Mouse (Mus musculus) neural tube, embryonic 15.5 days (tissue): ENCODE measurements around the gene A730061H03Rik. TPM values are rescaled to one million over a fixed set of nuclear protein-coding genes. Genes with fewer than 3 reads are reported as not detected.
A peak's percentile ranks its signal among the peaks of the same experiment; 100 is the strongest.

Experiments used
- ATAC-seq: fragments of 200-750 bp; cut with Nextera tagmentation; 2 replicates; pipeline ENCODE4 v1.8.0; 2017; ENCODE audit warnings: mild to moderate bottlenecking, moderate TSS enrichment, moderate library complexity; ENCODE audit not compliant: low FRiP score
- H3K27ac ChIP-seq: fragments of 300-500 bp; sonication (generic); replicated peaks from 2 replicates; pipeline ENCODE4 v1.5.1; 2015; ENCODE audit warnings: mild to moderate bottlenecking, inconsistent platforms
- H3K27me3 ChIP-seq: fragments of 300-500 bp; sonication (generic); replicated peaks from 2 replicates; pipeline ENCODE4 v1.6.1; 2015; ENCODE audit warnings: inconsistent platforms
- H3K36me3 ChIP-seq: fragments of 300-500 bp; sonication (generic); 2 replicates; pipeline ENCODE4 v1.6.1; 2015; ENCODE audit warnings: inconsistent platforms
- H3K4me1 ChIP-seq: fragments of 300-500 bp; sonication (generic); 2 replicates; pipeline ENCODE4 v1.6.1; 2015; ENCODE audit warnings: inconsistent platforms
- H3K4me2 ChIP-seq: fragments of 300-500 bp; sonication (generic); 2 replicates; pipeline ENCODE4 v1.6.1; 2015; ENCODE audit warnings: inconsistent platforms, mild to moderate bottlenecking, moderate library complexity
- H3K4me3 ChIP-seq: fragments of 300-500 bp; sonication (generic); replicated peaks from 2 replicates; pipeline ENCODE4 v1.5.1; 2015; ENCODE audit warnings: mild to moderate bottlenecking, inconsistent platforms
- H3K9ac ChIP-seq: fragments of 300-500 bp; sonication (generic); replicated peaks from 2 replicates; pipeline ENCODE4 v1.6.1; 2015; ENCODE audit warnings: mild to moderate bottlenecking, inconsistent platforms
- H3K9me3 ChIP-seq: fragments of 300-500 bp; sonication (generic); replicated peaks from 2 replicates; pipeline ENCODE4 v1.6.1; 2016; ENCODE audit warnings: inconsistent platforms
- WGBS: fragments of 180-500 bp; shearing (Covaris S2); methylation state at CpG from one replicate; pipeline ENCODE4 v1.1.7; 2015; ENCODE audit warnings: mixed read lengths; 5-methylcytosine and 5-hydroxymethylcytosine counted together
- polyA plus RNA-seq: library from polyadenylated mRNA; unstranded; fragments of >200 nt; fragmentation: Nextera tagmentation; extraction: Ambion mirVana; gene quantifications from 2 replicates; pipeline ENCODE4 v1.2.1, GENCODE M21; 2015

The A730061H03Rik gene
- polyA plus RNA-seq, result 0.46 and 0.75 TPM in 2 replicates

DNA sequence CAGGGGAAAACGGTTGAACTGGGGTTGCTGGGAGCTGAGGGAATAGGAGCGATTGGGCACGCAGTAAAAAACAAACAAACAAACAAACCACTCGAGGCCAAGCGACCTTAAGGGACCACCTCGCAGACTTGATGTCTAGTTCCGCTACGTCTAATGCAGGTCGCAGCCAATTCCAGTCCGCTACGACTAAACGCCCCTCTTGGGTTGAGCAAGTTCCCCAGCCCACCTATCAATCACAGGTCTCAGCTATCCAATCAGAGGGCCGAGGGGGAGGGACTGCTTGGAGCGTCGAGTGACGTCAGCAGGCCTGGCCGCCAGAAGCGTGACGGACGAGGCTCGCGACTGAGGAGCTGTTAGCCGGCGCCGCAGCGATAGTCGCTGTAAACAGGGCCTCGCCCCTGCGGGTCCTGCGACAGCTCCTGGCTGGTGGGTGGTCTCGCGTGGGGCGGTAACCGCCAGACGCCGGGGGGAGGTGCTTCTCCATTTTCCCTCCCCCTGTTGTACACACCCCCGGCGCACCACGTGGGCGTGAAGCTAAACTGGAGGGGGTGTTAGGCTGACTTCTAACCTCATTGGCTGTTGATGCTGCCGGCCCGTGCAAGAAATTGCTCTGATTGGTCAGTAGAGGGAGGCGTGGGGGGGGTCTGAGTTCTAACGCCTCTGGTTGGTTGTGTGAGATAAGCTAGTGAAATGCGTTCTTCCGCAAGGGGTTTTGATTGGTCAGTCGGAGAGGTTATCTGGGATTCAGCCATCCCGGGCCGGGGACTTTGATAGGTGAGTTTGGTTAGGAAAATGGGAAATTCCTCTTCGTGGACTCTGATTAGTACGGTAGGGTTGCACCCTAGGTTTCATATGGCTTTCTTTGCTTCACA is at the start of gene A730061H03Rik:
Gene A730061H03Rik (minus strand): TSS at position 205 of the 872 bp plus-strand sequence.
- peak; percentile 97 for ATAC-seq
- H3K9me3 ChIP-seq, result no peaks in the 10 kb centered on the region
- H3K4me1 ChIP-seq, result peaks cover 25% of the 10 kb centered on the region
- peak within 1 kb of the TSS; percentile 86 for H3K4me2 ChIP-seq
- H3K27ac ChIP-seq, result peak within 1 kb of the TSS; percentile 99
- peaks cover 20% of the 10 kb centered on the region for H3K36me3 ChIP-seq
- H3K9ac ChIP-seq, result peak within 1 kb of the TSS; percentile 70
- H3K4me3 ChIP-seq, result peak within 1 kb of the TSS; percentile 63
- no peaks in the 10 kb centered on the region for H3K27me3 ChIP-seq
- under 1% methylated on average over 51 of the region's 51 CpGs for WGBS

DNA sequence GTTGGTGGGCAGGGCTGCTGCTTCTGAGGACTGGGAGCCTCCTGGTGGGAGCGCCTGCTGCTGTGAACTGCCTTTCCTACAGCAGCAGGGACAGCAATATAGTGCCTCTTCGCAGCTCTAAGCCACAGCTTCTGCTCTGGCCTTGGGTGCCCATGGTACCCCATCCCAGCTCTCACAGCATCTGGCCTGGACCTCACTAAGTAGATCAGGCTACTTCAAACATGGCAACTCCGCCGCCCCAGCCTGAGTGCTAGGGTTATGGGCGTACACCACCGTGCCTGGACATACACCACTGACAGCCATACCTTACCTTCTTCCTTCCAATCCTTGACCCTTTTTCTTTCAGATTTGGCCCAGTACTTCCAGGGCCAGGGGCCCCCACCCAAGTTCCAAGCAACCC is 48.1 kb upstream of the A730061H03Rik start:
- H3K4me3 ChIP-seq, result no peak overlapping the region
- no peak overlapping the region for H3K9ac ChIP-seq
- ATAC-seq, result no peak
- no peak overlapping the region for H3K27ac ChIP-seq
- no peaks in the 10 kb centered on the region for H3K9me3 ChIP-seq
- whole genome bisulfite sequencing, result 95% methylated on average over 6 of the region's 6 CpGs
- no peaks in the 10 kb centered on the region for H3K27me3 ChIP-seq
- peaks cover 11% of the 10 kb centered on the region for H3K4me1 ChIP-seq
- no peak overlapping the region for H3K4me2 ChIP-seq
- peaks cover 56% of the 10 kb centered on the region for H3K36me3 ChIP-seq

DNA sequence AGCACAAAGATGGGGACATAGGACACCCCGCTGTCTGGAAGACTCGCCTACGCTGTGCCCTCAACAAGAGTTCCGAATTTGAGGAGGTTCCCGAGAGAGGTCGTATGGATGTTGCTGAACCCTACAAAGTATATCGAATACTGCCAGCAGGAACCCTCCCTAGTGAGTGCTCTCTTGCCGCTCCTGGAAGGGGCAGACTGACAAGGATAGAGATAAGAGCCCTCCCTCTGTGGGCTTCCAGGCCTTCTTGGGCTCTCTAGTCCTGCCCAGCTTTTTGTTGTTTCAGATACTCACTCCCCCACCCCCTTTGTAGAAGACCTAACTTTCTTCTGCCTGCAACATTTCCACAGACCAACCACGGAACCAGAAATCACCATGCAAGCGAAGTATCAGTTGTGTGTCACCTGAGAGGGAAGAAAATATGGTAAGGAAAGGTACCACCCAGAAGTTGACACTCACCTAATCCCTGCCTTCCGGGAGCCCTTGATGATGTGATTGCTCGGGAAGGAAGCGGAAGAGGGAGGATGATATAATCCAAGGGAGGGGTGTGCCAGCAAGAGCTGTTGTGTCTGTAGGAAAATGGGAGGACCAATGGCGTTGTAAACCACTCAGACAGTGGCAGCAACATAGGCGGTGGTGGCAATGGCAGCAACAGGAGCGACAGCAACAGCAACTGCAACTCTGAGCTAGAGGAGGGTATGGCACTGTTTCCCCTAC is 45.7 kb upstream of the A730061H03Rik start:
- Histone ChIP-seq H3K4me2 (no peak overlapping the region), H3K4me3 (no peak overlapping the region), H3K9me3 (no peaks in the 10 kb centered on the region), H3K36me3 (peaks cover 80% of the 10 kb centered on the region), H3K4me1 (peaks cover 12% of the 10 kb centered on the region), H3K27me3 (no peaks in the 10 kb centered on the region), H3K9ac (no peak overlapping the region), H3K27ac (no peak overlapping the region)
- no peak for ATAC-seq
- 94% methylated on average over 16 of the region's 16 CpGs for WGBS

DNA sequence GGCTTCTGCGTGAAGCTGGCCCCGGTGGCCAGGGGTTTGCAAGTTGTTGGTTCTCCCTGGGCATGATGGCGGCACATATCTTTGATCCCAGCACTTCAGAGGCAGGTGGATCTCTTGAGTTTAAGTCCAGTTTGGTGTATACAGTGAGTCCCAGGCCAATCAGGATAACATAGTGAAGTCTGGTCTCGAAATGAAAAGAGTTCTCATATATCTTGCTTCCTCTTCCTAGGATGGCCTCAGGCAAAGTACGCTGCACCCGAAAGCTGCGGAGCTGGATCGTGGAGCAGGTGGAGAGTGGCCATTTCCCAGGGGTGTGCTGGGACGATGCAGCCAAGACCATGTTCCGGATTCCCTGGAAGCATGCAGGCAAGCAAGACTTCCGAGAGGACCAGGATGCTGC is 44.6 kb upstream of the A730061H03Rik start:
- Histone ChIP-seq H3K9me3 (no peaks in the 10 kb centered on the region), H3K27me3 (no peaks in the 10 kb centered on the region), H3K4me2 (peak overlapping the region; percentile 54), H3K27ac (no peak overlapping the region), H3K36me3 (peaks cover 82% of the 10 kb centered on the region), H3K4me3 (no peak overlapping the region), H3K4me1 (peaks cover 12% of the 10 kb centered on the region), H3K9ac (no peak overlapping the region)
- WGBS, result 86% methylated on average over 11 of the region's 11 CpGs
- ATAC-seq, result no peak

DNA sequence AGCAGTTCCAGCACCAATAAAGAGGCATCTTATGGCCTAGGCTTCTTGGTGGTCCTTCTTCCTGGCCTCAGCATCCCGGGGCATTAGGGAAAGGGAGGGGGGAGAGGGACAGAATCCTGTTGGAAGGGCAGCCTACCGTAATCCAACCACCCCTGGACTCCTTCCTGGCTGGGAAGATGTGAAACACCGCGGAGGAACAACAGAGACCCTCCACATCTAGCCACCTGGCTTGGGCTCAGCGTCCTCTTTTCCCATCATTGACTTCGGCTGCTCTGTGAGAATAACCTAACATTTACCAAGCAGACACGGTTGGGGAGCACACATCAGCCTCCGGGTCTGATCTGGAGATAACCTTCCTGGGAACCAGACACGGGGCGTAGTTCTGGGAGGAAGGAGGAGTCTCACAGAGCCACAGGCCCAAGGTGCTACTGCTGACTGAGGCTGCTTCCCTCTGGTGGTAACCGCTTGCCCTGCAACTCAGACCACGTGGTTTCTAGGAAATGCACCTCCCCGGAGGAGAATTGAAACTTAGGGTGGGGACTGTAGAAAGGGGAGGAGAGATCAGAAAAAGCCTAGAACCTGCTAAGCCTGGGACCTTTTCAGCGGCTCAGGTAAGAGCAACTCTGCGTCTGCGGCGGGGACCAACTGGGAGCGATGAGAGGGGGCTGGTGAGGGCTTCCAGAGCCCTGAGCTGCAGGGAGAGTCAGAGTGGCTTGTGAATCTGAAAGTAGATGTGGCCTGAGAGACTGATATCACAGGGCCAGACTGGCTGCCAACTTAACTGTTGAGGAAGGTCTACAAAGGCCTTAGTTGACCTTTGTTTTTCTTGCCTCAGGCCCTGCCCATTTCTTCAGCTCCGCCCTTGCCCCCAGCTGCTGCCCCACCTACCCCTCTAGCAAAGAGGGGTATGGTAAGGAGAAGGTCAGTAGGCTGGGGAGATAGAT is 43.7 kb upstream of the A730061H03Rik start:
- Histone ChIP-seq H3K27ac (peak overlapping the region; percentile 63; the same call in 1 of the 2 replicates), H3K4me1 (peaks cover 12% of the 10 kb centered on the region), H3K27me3 (no peaks in the 10 kb centered on the region), H3K9me3 (no peaks in the 10 kb centered on the region), H3K4me3 (peak overlapping the region; percentile 34), H3K36me3 (peaks cover 82% of the 10 kb centered on the region), H3K4me2 (peak overlapping the region; percentile 54), H3K9ac (no peak overlapping the region)
- ATAC-seq, result peak; percentile 86; the same call in 1 of the 2 replicates
- WGBS, result 24% methylated on average over 19 of the region's 19 CpGs

DNA sequence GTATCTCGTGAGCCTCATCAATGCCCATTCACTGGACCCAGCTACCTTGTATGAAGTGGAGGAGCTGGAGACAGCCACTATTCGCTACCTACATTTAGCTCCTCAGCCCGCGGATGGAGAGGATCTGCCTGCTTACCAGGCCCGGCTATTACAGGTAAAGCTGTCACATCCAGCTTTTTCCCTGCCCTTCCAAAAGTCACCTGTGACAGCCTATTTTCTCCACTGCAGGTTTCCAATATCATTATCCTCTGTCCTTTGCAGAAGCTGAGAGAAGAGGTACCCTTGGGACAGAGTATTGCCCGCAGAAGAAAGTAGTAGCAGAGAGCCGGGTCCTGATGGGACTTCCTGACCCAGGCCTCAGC is 43.0 kb upstream of the A730061H03Rik start, which contains the start of gene Irf9:
Gene Irf9 (plus strand): TSS at position 301 of the 362 bp plus-strand sequence.
- peak within 1 kb of the TSS; percentile 63; the same call in 1 of the 2 replicates for H3K27ac ChIP-seq
- H3K4me1 ChIP-seq, result peaks cover 12% of the 10 kb centered on the region
- H3K9me3 ChIP-seq, result no peaks in the 10 kb centered on the region
- no peak for ATAC-seq
- no peaks in the 10 kb centered on the region for H3K27me3 ChIP-seq
- H3K9ac ChIP-seq, result no peak within 1 kb of the TSS
- H3K4me2 ChIP-seq, result peak within 1 kb of the TSS; percentile 54
- H3K4me3 ChIP-seq, result peak within 1 kb of the TSS; percentile 34
- peaks cover 82% of the 10 kb centered on the region for H3K36me3 ChIP-seq
- 86% methylated on average over 7 of the region's 7 CpGs for WGBS

DNA sequence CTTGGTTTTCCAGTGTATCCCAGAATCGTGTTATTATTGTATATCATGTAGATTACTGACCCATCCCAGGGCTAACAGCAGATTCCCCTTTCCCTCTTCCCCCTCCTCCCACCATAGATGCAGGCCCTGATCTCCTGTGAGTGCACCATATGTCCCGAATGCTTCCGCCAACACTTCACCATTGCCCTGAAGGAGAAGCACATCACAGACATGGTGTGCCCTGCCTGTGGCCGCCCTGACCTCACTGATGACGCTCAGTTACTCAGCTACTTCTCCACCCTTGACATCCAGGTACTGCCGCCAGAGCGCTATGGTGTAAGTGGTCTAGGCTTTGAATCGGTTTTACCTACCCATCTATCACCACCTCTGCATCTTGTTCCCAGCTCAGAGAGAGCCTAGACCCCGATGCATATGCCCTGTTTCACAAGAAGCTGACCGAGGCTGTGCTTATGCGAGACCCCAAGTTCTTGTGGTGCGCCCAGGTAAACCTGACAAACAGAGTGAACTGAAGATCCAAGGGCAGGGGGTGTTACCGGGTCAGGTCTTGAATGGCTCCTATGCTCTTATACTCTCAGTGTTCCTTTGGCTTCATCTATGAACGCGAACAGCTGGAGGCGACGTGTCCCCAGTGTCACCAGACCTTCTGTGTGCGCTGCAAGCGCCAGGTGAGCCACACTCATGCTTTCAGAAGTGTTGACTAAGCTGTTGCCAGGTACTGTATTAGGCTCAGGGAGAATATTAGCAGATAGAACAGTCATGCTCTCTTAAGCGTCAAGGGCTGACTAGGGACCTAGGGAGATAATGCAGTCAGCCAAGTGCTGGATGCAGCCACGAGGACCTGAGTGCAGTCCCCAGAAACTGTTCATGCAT is 38.5 kb upstream of the A730061H03Rik start:
- no peak overlapping the region for H3K27ac ChIP-seq
- H3K9ac ChIP-seq, result no peak overlapping the region
- no peaks in the 10 kb centered on the region for H3K9me3 ChIP-seq
- peaks cover 11% of the 10 kb centered on the region for H3K4me1 ChIP-seq
- peaks cover 95% of the 10 kb centered on the region for H3K36me3 ChIP-seq
- no peak for ATAC-seq
- no peak overlapping the region for H3K4me3 ChIP-seq
- no peaks in the 10 kb centered on the region for H3K27me3 ChIP-seq
- no peak overlapping the region for H3K4me2 ChIP-seq
- 96% methylated on average over 21 of the region's 21 CpGs for WGBS

DNA sequence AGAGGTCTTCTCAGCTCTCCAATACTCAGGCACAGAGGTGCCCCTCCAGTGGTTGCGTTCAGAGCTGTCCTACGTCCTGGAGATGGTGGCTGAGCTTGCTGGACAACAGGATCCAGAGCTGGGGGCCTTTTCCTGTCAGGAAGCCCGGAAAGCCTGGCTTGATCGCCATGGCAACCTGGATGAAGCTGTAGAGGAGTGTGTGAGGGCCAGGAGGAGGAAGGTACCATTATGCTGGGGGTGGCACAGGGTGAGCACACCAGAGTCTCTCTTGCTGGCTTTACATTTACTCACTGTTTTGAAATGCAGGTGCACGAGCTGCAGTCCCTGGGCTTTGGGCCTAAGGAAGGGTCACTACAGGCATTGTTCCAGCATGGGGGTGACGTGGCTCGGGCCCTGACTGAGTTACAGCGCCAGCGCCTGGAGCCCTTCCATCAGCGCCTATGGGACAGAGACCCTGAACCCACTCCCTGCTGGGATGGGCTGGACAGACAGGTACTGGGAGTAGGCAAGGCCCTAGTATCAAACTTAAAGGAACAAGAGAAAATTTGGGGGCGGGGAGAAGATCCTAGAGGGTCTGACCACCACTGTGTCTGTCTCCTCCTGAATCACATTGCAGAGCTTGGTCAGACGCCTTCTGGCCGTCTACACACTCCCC is 36.0 kb upstream of the A730061H03Rik start:
- no peak overlapping the region for H3K27ac ChIP-seq
- no peaks in the 10 kb centered on the region for H3K9me3 ChIP-seq
- peaks cover 70% of the 10 kb centered on the region for H3K36me3 ChIP-seq
- peaks cover 25% of the 10 kb centered on the region for H3K4me1 ChIP-seq
- no peaks in the 10 kb centered on the region for H3K27me3 ChIP-seq
- no peak overlapping the region for H3K4me2 ChIP-seq
- H3K4me3 ChIP-seq, result no peak overlapping the region
- no peak overlapping the region; the same call in 1 of the 2 replicates for H3K9ac ChIP-seq
- WGBS, result 72% methylated on average over 13 of the region's 13 CpGs
- ATAC-seq, result no peak

DNA sequence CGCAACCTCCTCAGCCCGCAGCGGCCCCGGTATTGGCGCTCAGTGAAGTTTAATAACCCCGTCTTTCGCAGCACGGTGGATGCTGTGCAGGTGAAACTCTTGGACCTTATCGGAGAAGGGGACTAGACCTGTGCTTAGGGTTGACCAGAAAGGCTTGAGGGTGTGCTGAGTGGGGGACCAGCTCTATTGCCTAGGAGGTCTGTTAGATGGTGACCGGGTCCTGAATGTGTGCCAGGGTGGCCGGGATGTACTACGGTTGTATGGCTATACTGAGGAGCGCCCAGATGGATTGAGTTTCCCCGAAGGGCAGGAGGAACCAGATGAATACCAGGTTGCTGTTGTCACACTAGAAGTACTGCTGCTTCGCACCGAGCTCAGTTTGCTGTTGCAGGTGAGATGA is 32.0 kb upstream of the A730061H03Rik start:
- peak overlapping the region; percentile 93 for H3K4me3 ChIP-seq

DNA sequence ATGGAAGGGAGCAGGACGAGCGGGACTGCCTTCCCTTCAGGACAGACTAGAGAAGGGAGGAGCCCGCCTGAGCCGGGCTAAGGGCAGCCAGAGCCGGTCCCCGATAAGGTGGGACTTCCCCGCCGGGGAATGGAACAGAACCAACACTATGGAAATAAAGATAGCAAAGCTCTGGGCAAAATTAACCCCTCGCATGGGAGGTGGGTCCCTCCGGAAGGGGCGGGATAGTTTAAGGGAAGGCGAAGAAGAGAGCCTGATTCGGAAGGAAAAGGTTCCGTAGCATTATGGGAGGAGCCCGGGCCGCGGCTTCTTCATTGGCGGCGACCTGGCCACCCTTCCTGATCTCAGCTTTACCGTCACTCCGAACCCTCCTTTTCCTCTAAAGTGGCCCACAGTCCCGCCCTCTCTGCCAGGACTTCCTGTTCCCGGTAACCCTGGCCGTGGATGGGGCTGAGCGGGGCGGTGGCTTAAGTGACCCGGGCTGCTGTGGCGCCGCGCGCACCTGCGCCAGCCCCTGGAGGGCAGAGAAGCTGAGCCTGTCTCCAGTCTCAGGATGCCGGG is 31.2 kb upstream of the A730061H03Rik start, which contains the start of gene Rnf31:
Gene Rnf31 (plus strand): TSS at position 378 of the 561 bp plus-strand sequence.
- Histone ChIP-seq H3K4me3 (peak within 1 kb of the TSS; percentile 93), H3K27ac (peak within 1 kb of the TSS; percentile 92), H3K4me2 (peak within 1 kb of the TSS; percentile 95), H3K9me3 (no peaks in the 10 kb centered on the region), H3K9ac (peak within 1 kb of the TSS; percentile 87), H3K4me1 (peaks cover 39% of the 10 kb centered on the region), H3K27me3 (no peaks in the 10 kb centered on the region), H3K36me3 (peaks cover 39% of the 10 kb centered on the region)
- 0% methylated on average over 33 of the region's 33 CpGs for WGBS
- ATAC-seq, result peak; percentile 90

More for the DNA sequence above, 32.0 kb upstream of the A730061H03Rik start:
- Histone ChIP-seq H3K9me3 (no peaks in the 10 kb centered on the region), H3K36me3 (peaks cover 45% of the 10 kb centered on the region), H3K27me3 (no peaks in the 10 kb centered on the region), H3K4me1 (peaks cover 39% of the 10 kb centered on the region), H3K9ac (peak overlapping the region; percentile 87), H3K27ac (peak overlapping the region; percentile 92), H3K4me2 (peak overlapping the region; percentile 95)
- 6% methylated on average over 16 of the region's 16 CpGs for WGBS
- ATAC-seq, result no peak
